Mouse (Mus musculus): ENCODE data around the gene Creb5. TPM values are rescaled to one million over a fixed set of nuclear protein-coding genes. Genes with fewer than 3 reads are reported as not detected.
A peak's percentile ranks its signal among the peaks of the same experiment; 100 is the strongest.

Creb5 gene
- polyA plus RNA-seq, 1 experiment from 2014 or later, result 14.8 TPM

GRCm38 (mm10) chr6:53287562-53288381 is 702 bp downstream of the Creb5 start:
- H3K27ac ChIP-seq (ENCODE audit: low read length), result peak overlapping the region; percentile 21; the same call in 1 of the 2 replicates
- peak overlapping the region; percentile 57 for H3K4me3 ChIP-seq (replicated peaks; ENCODE audit: low read length)
- peaks cover 19% of the 10 kb centered on the region for H3K27me3 ChIP-seq (replicated peaks; ENCODE audit: control insufficient read depth, insufficient read depth, low read length)
- no peaks in the 10 kb centered on the region for H3K9me3 ChIP-seq (ENCODE audit: control insufficient read depth, low read length)
- H3K4me2 ChIP-seq (ENCODE audit: low read length), result peak overlapping the region; percentile 96
- peaks cover 22% of the 10 kb centered on the region for H3K4me1 ChIP-seq (replicated peaks; ENCODE audit: control insufficient read depth, insufficient read depth, low read length)
- H3K9ac ChIP-seq (replicated peaks; ENCODE audit: low read depth, low read length), result peak overlapping the region; percentile 48
- no peaks in the 10 kb centered on the region for H3K36me3 ChIP-seq (ENCODE audit: control insufficient read depth, insufficient read depth)
- WGBS, result under 1% methylated on average over 59 of the region's 63 CpGs
- ATAC-seq, result peak; percentile 40; the same call in 1 of the 2 replicates

GRCm38 (mm10) chr6:53288584-53289558 is 1.8 kb downstream of the Creb5 start:
- Histone ChIP-seq H3K36me3 (ENCODE audit: control insufficient read depth, insufficient read depth) (no peaks in the 10 kb centered on the region), H3K4me2 (ENCODE audit: low read length) (peak overlapping the region; percentile 96), H3K27me3 (replicated peaks; ENCODE audit: control insufficient read depth, insufficient read depth, low read length) (peaks cover 19% of the 10 kb centered on the region), H3K9ac (replicated peaks; ENCODE audit: low read depth, low read length) (peak overlapping the region; percentile 48; the same call in 1 of the 2 replicates), H3K9me3 (ENCODE audit: control insufficient read depth, low read length) (no peaks in the 10 kb centered on the region), H3K4me1 (replicated peaks; ENCODE audit: control insufficient read depth, insufficient read depth, low read length) (peaks cover 27% of the 10 kb centered on the region), H3K27ac (ENCODE audit: low read length) (peak overlapping the region; percentile 21; the same call in 1 of the 2 replicates), H3K4me3 (replicated peaks; ENCODE audit: low read length) (peak overlapping the region; percentile 57)
- peak; percentile 25 for ATAC-seq
- WGBS, result 1% methylated on average over 24 of the region's 24 CpGs

GRCm38 (mm10) chr6:53289659-53290058 is 2.6 kb downstream of the Creb5 start:
- ATAC-seq, result no peak
- Histone ChIP-seq H3K4me1 (replicated peaks; ENCODE audit: control insufficient read depth, insufficient read depth, low read length) (peaks cover 32% of the 10 kb centered on the region), H3K4me2 (ENCODE audit: low read length) (peak overlapping the region; percentile 96), H3K9ac (replicated peaks; ENCODE audit: low read depth, low read length) (0 out of 2 replicates have a peak overlapping the region, but pooled peaks have one; percentile 8), H3K27me3 (replicated peaks; ENCODE audit: control insufficient read depth, insufficient read depth, low read length) (peaks cover 17% of the 10 kb centered on the region), H3K9me3 (ENCODE audit: control insufficient read depth, low read length) (no peaks in the 10 kb centered on the region), H3K27ac (ENCODE audit: low read length) (0 out of 2 replicates have a peak overlapping the region, but pooled peaks have one; percentile 13), H3K4me3 (replicated peaks; ENCODE audit: low read length) (peak overlapping the region; percentile 57), H3K36me3 (ENCODE audit: control insufficient read depth, insufficient read depth) (no peaks in the 10 kb centered on the region)
- WGBS, result 7% methylated on average over 5 of the region's 5 CpGs

GRCm38 (mm10) chr6:53290215-53290990 is 3.3 kb downstream of the Creb5 start:
- no peak for ATAC-seq
- no peaks in the 10 kb centered on the region for H3K36me3 ChIP-seq (ENCODE audit: control insufficient read depth, insufficient read depth)
- H3K4me1 ChIP-seq (replicated peaks; ENCODE audit: control insufficient read depth, insufficient read depth, low read length), result peaks cover 33% of the 10 kb centered on the region
- H3K27me3 ChIP-seq (replicated peaks; ENCODE audit: control insufficient read depth, insufficient read depth, low read length), result peaks cover 17% of the 10 kb centered on the region
- WGBS, result 16% methylated on average over 8 of the region's 8 CpGs
- H3K9ac ChIP-seq (replicated peaks; ENCODE audit: low read depth, low read length), result 0 out of 2 replicates have a peak overlapping the region, but pooled peaks have one; percentile 30
- peak overlapping the region; percentile 24 for H3K4me3 ChIP-seq (replicated peaks; ENCODE audit: low read length)
- H3K9me3 ChIP-seq (ENCODE audit: control insufficient read depth, low read length), result no peaks in the 10 kb centered on the region
- H3K4me2 ChIP-seq (ENCODE audit: low read length), result peak overlapping the region; percentile 44
- peak overlapping the region; percentile 24 for H3K27ac ChIP-seq (ENCODE audit: low read length)

- Histone ChIP-seq H3K36me3 (ENCODE audit: control insufficient read depth, insufficient read depth) (no peaks in the 10 kb centered on the region), H3K4me2 (ENCODE audit: low read length) (no peak overlapping the region), H3K9me3 (ENCODE audit: control insufficient read depth, low read length) (no peaks in the 10 kb centered on the region), H3K4me1 (replicated peaks; ENCODE audit: control insufficient read depth, insufficient read depth, low read length) (peaks cover 27% of the 10 kb centered on the region), H3K9ac (replicated peaks; ENCODE audit: low read depth, low read length) (no peak overlapping the region), H3K27me3 (replicated peaks; ENCODE audit: control insufficient read depth, insufficient read depth, low read length) (peaks cover 10% of the 10 kb centered on the region), H3K27ac (ENCODE audit: low read length) (no peak overlapping the region), H3K4me3 (replicated peaks; ENCODE audit: low read length) (no peak overlapping the region)
- 9% methylated on average over 1 of the region's 1 CpGs for WGBS
- ATAC-seq, result peak; percentile 49; the same call in 1 of the 2 replicates
Measured at GRCm38 (mm10) chr6:53292931-53293330, 5.9 kb downstream of the Creb5 start.

GRCm38 (mm10) chr6:53297851-53298250 is 10.8 kb downstream of the Creb5 start:
- WGBS, result 33% methylated on average over 5 of the region's 5 CpGs

GRCm38 (mm10) chr6:53304201-53304600 is 17.1 kb downstream of the Creb5 start:
- H3K4me1 ChIP-seq (replicated peaks; ENCODE audit: control insufficient read depth, insufficient read depth, low read length), result peaks cover 14% of the 10 kb centered on the region
- no peak overlapping the region for H3K9ac ChIP-seq (replicated peaks; ENCODE audit: low read depth, low read length)
- no peak for ATAC-seq
- no peak overlapping the region for H3K4me3 ChIP-seq (replicated peaks; ENCODE audit: low read length)
- H3K9me3 ChIP-seq (ENCODE audit: control insufficient read depth, low read length), result no peaks in the 10 kb centered on the region
- 78% methylated on average over 2 of the region's 2 CpGs for WGBS
- no peak overlapping the region for H3K27ac ChIP-seq (ENCODE audit: low read length)
- H3K36me3 ChIP-seq (ENCODE audit: control insufficient read depth, insufficient read depth), result no peaks in the 10 kb centered on the region
- H3K4me2 ChIP-seq (ENCODE audit: low read length), result no peak overlapping the region
- no peaks in the 10 kb centered on the region for H3K27me3 ChIP-seq (replicated peaks; ENCODE audit: control insufficient read depth, insufficient read depth, low read length)

More at GRCm38 (mm10) chr6:53297851-53298250, 10.8 kb downstream of the Creb5 start:
- no peak overlapping the region for H3K4me2 ChIP-seq (ENCODE audit: low read length)
- no peak overlapping the region for H3K4me3 ChIP-seq (replicated peaks; ENCODE audit: low read length)
- no peaks in the 10 kb centered on the region for H3K36me3 ChIP-seq (ENCODE audit: control insufficient read depth, insufficient read depth)
- H3K27ac ChIP-seq (ENCODE audit: low read length), result no peak overlapping the region
- ATAC-seq, result no peak
- H3K4me1 ChIP-seq (replicated peaks; ENCODE audit: control insufficient read depth, insufficient read depth, low read length), result peaks cover 18% of the 10 kb centered on the region
- H3K27me3 ChIP-seq (replicated peaks; ENCODE audit: control insufficient read depth, insufficient read depth, low read length), result no peaks in the 10 kb centered on the region
- no peak overlapping the region for H3K9ac ChIP-seq (replicated peaks; ENCODE audit: low read depth, low read length)
- no peaks in the 10 kb centered on the region for H3K9me3 ChIP-seq (ENCODE audit: control insufficient read depth, low read length)

GRCm38 (mm10) chr6:53306156-53306555 is 19.1 kb downstream of the Creb5 start:
- H3K27me3 ChIP-seq (replicated peaks; ENCODE audit: control insufficient read depth, insufficient read depth, low read length), result no peaks in the 10 kb centered on the region
- H3K36me3 ChIP-seq (ENCODE audit: control insufficient read depth, insufficient read depth), result no peaks in the 10 kb centered on the region
- peaks cover 14% of the 10 kb centered on the region for H3K4me1 ChIP-seq (replicated peaks; ENCODE audit: control insufficient read depth, insufficient read depth, low read length)
- no peaks in the 10 kb centered on the region for H3K9me3 ChIP-seq (ENCODE audit: control insufficient read depth, low read length)
- WGBS, result 25% methylated on average over 4 of the region's 4 CpGs
- ATAC-seq, result peak; percentile 72
- H3K9ac ChIP-seq (replicated peaks; ENCODE audit: low read depth, low read length), result no peak overlapping the region
- no peak overlapping the region for H3K4me2 ChIP-seq (ENCODE audit: low read length)
- H3K27ac ChIP-seq (ENCODE audit: low read length), result no peak overlapping the region
- no peak overlapping the region for H3K4me3 ChIP-seq (replicated peaks; ENCODE audit: low read length)

Measured in forebrain, embryonic 16.5 days (tissue).